Mouse (Mus musculus): ENCODE measurements around the gene Fgfr4.
A peak's percentile ranks its signal among the peaks of the same experiment; 100 is the strongest.

Fgfr4 gene

DNA sequence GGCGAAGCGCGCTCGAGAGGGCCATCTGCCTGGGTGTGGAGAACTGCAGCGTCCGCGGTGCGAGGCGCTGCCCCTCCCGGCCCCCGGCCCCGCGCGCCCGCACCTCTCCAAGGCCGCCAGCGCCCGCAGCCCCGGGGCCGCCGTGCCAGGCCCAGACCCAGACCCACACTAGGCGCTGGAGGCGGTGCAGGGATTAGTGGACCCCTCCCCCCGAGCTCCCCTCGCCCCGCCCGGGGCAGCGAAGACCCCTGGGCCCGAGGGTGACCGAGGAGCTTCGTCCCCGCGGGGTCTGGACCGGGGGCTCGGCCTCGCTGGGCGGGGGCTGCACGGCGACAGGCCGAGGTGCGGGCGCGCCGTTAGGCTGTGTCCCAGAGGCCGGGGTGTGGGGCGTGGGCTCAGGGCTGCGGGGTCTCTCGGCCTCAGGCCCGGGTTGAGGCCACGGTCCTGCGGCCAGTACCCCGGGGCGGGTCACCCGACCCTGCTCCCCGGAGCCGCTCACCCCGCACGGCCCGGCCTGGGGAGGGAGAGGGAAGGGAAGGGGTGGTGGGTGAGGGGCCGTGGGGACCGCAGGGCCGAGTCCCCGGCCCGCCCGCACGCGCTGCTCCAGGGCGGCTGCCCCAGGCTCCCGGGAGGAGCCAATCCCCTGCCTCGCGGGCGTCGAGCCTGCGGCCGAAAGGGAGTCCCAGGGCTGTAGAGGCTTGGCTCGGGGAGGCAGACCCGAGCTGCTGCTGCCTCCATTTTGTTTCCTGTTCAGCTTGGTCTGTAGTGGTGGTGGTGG is 57.9 kb downstream of the Fgfr4 start:
- DNase-seq (ENCODE audit: low spot score in 2 of 2), result peak; percentile 16 to 60

DNA sequence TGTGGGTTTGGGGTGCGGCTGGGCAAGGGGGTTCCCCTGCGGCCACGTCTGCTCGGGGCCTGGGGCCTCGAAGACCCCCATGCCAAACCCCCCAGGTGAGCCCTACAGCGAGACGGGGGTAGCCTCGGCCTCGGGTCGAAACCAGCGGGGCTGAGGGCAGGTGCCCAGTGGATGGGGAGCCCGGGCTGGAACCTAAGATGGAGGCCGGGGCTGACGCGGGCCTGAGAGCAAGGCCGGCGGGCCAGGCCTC is 58.5 kb downstream of the Fgfr4 start:
- DNase-seq (ENCODE audit: low spot score in 2 of 2), result no peak

DNA sequence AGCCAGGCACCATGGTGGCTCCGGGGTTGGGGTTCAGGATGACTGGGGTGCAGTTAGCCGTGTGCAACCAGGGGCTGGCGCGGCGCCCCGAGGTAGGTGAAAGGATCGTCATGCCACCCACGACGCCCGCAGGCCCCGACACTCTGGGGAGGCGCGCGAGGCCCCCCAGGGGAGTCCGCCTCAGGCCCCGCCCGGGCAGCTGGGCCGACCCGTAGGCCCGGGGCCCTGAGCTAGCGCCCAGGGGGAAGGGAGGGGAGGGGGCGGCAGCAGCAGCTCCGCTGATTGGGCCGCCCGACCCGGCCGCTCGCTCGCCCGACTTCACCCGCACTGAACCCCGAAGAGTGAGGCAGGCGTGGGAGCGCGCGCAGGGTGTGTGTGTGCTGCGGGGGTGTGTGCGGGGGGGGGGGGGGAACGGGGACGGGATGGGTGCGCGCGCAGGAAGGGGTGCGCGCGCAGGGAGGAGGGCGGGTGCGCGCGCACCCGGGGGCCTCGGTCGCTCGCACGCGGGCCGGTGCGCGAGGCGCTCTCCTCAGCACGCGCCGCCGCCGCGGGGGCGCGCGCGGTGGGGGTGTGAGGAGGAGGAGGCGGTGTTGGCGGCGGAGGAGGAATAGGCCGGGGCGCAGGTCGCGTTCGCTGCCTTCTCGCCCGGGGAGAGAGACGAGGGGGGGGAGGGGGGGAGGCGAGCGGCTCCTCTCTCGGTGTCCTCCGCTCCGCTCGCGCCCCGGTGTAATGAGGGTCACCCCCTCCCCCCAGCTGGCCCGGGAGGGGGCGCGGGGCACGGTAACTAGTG is 59.0 kb downstream of the Fgfr4 start:
- peak; percentile 73 to 82 for DNase-seq (ENCODE audit: low spot score in 2 of 2)

DNA sequence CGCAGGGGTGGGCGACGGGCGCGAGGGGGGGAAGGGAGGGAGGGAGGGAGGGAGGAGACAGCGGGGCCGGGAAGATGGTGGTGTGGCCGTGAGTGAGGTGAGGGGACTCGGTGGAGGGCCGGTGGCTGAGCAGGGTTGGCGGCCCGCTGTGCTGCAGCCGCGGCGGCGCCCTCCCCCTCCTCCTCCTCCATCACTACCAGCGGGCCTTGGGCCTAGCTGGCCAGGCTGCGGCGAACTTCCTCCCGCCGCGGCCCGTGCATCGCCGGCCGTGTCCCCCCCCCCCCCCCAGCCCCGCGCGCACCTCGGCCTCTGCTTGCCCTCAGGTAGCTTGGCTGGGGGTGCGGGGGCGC is 59.5 kb downstream of the Fgfr4 start:
- peak; percentile 24 to 38 for DNase-seq (ENCODE audit: low spot score in 2 of 2)

DNA sequence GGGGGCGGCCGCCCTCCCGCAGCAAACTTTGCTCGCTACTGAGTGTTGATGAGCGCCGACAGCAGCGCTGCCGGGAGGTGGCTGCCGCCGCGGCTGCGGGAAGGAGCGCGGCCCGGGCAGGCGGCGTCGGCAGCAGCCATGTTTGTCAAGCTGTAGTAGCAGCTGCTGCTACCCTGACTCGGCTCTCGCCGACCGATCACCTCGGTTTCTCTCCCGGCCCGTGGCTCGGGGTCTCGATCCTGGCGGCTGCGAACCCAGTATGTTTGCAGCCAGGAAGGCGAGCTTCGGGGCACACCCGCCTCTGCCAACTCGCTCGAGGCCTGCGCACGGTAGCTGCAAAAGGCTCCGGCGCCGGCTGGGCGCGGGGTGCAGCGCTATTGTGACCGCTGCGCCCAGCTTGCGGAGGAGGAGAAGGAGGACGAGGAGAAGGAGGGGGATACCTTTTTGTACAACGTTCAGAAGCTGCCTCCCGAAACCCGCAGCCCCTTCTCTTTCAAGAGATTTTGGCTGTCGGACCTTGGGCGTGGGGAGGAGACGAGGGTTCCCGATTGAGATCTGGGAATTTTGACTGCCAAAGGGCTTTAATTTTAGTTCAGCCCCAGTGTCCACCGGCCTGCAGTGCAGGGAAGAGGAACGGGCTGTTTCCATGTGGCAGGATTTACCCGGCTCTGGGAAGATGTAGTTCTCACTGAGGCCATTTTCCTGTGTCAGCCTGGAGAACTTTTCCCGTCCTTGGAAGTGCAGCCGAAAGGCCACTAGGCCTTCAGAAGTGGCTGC is 60.1 kb downstream of the Fgfr4 start:
- DNase-seq (ENCODE audit: low spot score in 2 of 2), result peak; percentile 43 to 50

DNA sequence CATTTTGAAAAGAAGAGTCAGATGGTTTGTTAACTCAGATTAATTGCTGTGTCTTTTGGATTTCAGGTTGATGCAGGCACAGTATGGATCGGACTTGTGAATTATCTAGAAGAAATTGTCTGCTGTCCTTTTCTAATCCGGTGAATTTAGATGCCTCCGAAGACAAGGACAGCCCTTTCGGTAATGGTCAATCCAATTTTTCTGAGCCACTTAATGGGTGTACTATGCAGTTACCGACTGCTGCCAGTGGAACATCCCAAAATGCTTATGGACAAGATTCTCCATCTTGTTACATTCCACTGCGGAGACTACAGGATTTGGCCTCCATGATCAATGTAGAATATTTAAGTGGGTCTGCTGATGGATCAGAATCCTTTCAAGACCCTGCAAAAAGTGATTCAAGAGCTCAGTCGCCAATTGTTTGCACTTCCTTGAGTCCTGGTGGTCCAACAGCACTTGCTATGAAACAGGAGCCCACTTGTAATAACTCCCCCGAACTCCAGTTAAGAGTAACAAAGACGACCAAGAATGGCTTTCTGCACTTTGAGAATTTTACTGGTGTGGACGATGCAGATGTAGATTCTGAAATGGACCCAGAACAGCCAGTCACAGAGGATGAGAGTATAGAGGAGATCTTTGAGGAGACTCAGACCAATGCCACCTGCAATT is 60.8 kb downstream of the Fgfr4 start:
- no peak for DNase-seq (ENCODE audit: low spot score in 2 of 2)
